Mouse (Mus musculus): ENCODE results near the gene Mrps25. TPM values are rescaled to one million over a fixed set of nuclear protein-coding genes. Genes with fewer than 3 reads are reported as not detected.

Mrps25 gene
- polyA plus RNA-seq (2016; fragmentation: Nextera tagmentation; extraction: Ambion mirVana) = 103 and 106 TPM in 2 replicates

DNA sequence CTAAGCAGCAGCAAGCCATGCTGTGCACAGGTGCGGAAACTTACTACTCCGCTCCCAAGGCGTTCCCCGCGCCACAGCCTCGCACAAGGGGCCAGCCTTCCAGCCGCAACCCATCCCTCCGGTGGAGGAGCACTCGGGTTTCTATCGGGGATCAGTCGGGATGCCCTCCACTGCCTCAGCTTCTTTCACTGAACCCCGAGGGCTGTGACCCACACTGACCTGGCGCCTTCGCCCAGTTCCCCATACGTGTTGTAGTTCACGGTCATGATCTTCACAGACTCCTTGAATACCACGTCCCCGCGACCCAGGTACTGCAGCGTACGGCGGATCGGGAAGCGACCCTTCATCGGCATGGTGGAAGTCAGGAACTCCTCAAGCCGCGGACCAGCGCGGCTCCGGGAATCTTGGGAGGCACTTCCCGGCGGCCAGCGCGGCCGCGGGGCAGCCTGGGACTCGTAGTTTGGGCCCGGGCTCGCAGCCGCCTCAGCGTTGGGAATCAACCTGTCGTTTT is at the start of gene Mrps25:
Gene Mrps25, minus strand, starts transcription at position 413 of the 511 bp plus-strand sequence.
- WGBS = under 1% methylated on average over 42 of the region's 42 CpGs
- H3K4me1 ChIP-seq = peaks cover 16% of the 10 kb centered on the region
- peak; percentile 85 for DNase-seq (ENCODE audit: low spot score)
- peaks cover 65% of the 10 kb centered on the region for H3K36me3 ChIP-seq (replicated peaks)
- H3K4me3 ChIP-seq = peak within 1 kb of the TSS; percentile 91
- H3K9me3 ChIP-seq = peaks cover 5% of the 10 kb centered on the region; the same call in 1 of the 2 replicates
- peak within 1 kb of the TSS; percentile 86 for H3K27ac ChIP-seq (replicated peaks)
- H3K27me3 ChIP-seq (replicated peaks; ENCODE audit: low read depth, poor library complexity, severe bottlenecking) = no peaks in the 10 kb centered on the region

DNA sequence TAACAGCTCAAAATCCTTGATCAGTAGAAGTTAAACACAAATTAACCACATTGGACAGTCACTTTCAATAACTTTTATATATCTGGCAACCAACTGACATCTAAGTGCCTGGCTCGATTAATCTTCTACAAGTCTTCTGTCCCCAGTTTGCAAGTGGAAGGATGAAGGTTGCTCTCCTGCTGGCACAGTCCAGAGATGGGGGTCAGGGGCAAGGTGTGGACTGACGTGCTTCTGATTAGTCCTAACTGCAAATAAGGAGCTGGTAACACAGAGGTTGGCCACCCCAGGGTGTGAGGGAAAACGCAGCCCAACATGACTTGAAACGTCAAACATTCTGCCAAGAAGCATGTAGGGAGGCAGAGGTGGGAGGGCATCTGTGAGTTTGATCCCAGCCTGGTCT is 47.9 kb upstream of the Mrps25 start:
- Histone ChIP-seq H3K27ac (replicated peaks) (no peak overlapping the region), H3K36me3 (replicated peaks) (no peaks in the 10 kb centered on the region), H3K4me3 (no peak overlapping the region), H3K27me3 (replicated peaks; ENCODE audit: low read depth, poor library complexity, severe bottlenecking) (no peaks in the 10 kb centered on the region), H3K4me1 (peaks cover 5% of the 10 kb centered on the region; the same call in 1 of the 2 replicates), H3K9me3 (no peaks in the 10 kb centered on the region)
- 65% methylated on average over 4 of the region's 4 CpGs for WGBS
- DNase-seq (ENCODE audit: low spot score) = no peak

DNA sequence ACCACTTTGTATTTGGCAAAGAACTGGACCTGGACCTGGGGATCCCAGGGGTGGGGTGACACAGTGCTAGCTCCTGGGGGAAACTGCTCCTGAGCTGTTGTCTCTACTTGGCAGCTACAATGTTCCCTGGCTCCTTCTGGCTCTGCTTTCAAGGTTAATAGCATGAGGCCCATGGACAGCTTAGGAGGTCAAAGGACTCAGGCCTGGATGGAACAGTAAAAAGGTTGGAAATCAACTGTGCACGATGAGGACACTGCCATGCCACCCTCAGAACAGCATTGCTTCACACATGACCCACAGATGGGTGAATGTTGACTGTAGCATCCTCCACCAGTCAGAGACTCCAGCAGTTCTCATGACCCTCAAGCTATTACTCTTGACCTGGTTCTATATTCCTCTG is 47.5 kb upstream of the Mrps25 start:
- Histone ChIP-seq H3K4me3 (no peak overlapping the region), H3K27ac (replicated peaks) (no peak overlapping the region), H3K9me3 (no peaks in the 10 kb centered on the region), H3K36me3 (replicated peaks) (no peaks in the 10 kb centered on the region), H3K27me3 (replicated peaks; ENCODE audit: low read depth, poor library complexity, severe bottlenecking) (no peaks in the 10 kb centered on the region), H3K4me1 (peaks cover 5% of the 10 kb centered on the region; the same call in 1 of the 2 replicates)
- WGBS = 58% methylated on average over 1 of the region's 1 CpGs
- no peak for DNase-seq (ENCODE audit: low spot score)

GRCm38 (mm10) chr6:92229586-92229985 is 45.8 kb upstream of the Mrps25 start:
- H3K36me3 ChIP-seq (replicated peaks) = no peaks in the 10 kb centered on the region
- WGBS = 90% methylated on average over 2 of the region's 2 CpGs

DNA sequence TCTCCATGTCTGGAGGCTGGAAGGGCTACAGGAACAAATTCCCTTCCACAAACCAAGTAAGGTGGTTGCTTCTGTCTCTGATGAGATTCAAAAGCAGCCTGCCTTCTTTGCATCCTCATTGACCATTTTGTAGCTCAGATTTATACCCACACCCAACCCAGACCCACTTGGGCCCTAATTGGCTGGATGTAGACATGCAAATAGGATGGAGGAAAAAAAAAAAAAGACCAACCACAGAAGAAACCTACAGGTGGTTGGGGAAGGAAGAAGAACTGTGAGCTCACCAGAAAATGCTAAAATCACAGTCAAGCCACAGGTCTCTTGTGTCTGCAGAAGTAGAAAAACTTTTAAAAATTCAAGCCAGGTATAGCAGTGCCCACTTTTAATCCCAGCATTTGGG is 45.3 kb upstream of the Mrps25 start:
- no peak for DNase-seq (ENCODE audit: low spot score)
- Histone ChIP-seq H3K27ac (replicated peaks) (no peak overlapping the region), H3K4me3 (no peak overlapping the region), H3K9me3 (no peaks in the 10 kb centered on the region), H3K4me1 (no peaks in the 10 kb centered on the region), H3K36me3 (replicated peaks) (no peaks in the 10 kb centered on the region), H3K27me3 (replicated peaks; ENCODE audit: low read depth, poor library complexity, severe bottlenecking) (no peaks in the 10 kb centered on the region)

More at GRCm38 (mm10) chr6:92229586-92229985, 45.8 kb upstream of the Mrps25 start:
- DNase-seq (ENCODE audit: low spot score) = no peak
- Histone ChIP-seq H3K27ac (replicated peaks) (no peak overlapping the region), H3K4me3 (no peak overlapping the region), H3K4me1 (no peaks in the 10 kb centered on the region), H3K27me3 (replicated peaks; ENCODE audit: low read depth, poor library complexity, severe bottlenecking) (no peaks in the 10 kb centered on the region), H3K9me3 (no peaks in the 10 kb centered on the region)

DNA sequence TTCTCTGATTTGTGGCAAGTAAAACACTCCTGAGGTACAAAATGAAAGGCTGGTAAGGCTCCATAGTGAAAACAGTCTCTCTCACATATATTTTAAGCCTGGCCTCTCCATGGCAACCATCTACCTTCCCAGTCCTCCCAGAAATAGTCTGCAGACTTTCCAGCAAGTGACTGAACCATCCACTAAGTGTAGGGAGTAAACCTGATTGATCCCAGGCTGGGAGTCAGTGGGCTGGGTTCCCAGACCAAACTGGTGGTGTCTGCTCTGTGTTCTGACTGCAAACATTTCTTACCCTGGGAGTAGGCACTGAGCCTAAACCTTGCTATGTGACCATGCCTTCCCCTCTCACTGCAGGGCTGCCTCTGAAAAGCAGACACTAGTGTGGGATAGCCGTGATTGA is 41.1 kb upstream of the Mrps25 start:
- no peaks in the 10 kb centered on the region for H3K4me1 ChIP-seq
- no peak overlapping the region for H3K4me3 ChIP-seq
- H3K36me3 ChIP-seq (replicated peaks) = no peaks in the 10 kb centered on the region
- no peaks in the 10 kb centered on the region for H3K9me3 ChIP-seq
- no peak for DNase-seq (ENCODE audit: low spot score)
- 89% methylated on average over 1 of the region's 1 CpGs for WGBS
- H3K27me3 ChIP-seq (replicated peaks; ENCODE audit: low read depth, poor library complexity, severe bottlenecking) = no peaks in the 10 kb centered on the region
- H3K27ac ChIP-seq (replicated peaks) = no peak overlapping the region

DNA sequence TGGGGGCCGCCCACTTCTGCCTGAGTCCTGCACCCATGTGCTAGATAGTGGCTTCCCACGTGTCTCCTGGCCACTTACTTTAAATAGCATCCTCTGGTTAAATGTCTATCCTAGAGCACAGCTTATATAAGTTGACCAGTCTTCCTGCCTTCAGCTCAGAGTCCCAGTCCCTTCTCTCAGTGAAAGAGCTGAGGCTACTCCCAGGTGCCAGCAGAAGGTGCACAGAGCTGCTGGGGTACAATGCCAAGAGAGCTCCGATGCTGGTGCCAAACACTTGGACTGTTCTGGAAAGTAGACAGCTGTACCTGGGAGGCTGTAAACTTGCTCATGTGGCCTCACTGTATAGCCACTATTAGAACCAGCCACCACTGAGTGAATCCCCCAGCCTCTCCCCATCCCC is 38.2 kb upstream of the Mrps25 start:
- Histone ChIP-seq H3K27ac (replicated peaks) (no peak overlapping the region), H3K9me3 (no peaks in the 10 kb centered on the region), H3K4me1 (no peaks in the 10 kb centered on the region), H3K36me3 (replicated peaks) (no peaks in the 10 kb centered on the region), H3K4me3 (no peak overlapping the region), H3K27me3 (replicated peaks; ENCODE audit: low read depth, poor library complexity, severe bottlenecking) (no peaks in the 10 kb centered on the region)
- DNase-seq (ENCODE audit: low spot score) = no peak
- WGBS = 86% methylated on average over 3 of the region's 3 CpGs

DNA sequence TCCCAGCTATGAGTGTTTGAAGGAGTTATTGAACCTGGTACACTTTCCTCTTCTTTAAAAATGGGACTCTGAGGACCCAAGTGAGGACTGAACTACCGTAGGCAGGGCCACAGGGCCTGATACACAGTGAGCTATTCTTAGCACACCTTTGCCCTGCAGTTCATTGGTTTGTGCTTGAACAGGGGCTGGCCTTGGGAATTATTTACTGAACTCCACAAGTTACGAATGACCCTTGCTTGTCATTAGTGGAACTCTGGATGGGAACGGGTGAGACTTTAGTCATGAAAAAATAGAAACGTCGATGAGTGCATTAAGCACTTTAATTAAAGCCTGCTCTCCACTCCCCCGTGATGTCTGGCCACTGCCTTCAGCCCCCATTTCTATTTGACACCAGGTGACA is 37.8 kb upstream of the Mrps25 start:
- no peaks in the 10 kb centered on the region for H3K4me1 ChIP-seq
- H3K9me3 ChIP-seq = no peaks in the 10 kb centered on the region
- H3K4me3 ChIP-seq = no peak overlapping the region
- DNase-seq (ENCODE audit: low spot score) = no peak
- no peaks in the 10 kb centered on the region for H3K36me3 ChIP-seq (replicated peaks)
- H3K27ac ChIP-seq (replicated peaks) = no peak overlapping the region
- WGBS = 82% methylated on average over 6 of the region's 6 CpGs
- H3K27me3 ChIP-seq (replicated peaks; ENCODE audit: low read depth, poor library complexity, severe bottlenecking) = no peaks in the 10 kb centered on the region

DNA sequence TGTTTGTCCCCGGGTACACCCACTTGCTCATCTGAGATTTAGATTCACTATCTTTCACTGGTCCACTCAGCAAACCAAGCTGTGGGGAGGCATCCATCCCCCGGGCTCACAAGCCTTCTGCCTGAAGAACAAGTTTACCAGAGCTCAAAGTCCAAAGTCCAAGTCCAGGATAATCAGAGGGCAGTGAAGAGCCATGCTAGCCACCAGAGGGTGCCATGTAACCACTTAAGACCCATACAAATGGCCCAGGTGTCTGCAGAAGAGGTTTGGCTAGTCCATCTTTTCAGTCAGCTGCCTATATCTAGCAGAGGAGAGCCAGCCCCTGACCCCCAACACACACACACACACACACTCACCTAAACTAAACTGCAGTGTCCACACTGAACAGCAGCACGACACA is 35.6 kb upstream of the Mrps25 start:
- 43% methylated on average over 3 of the region's 3 CpGs for WGBS
- Histone ChIP-seq H3K27ac (replicated peaks) (no peak overlapping the region), H3K4me1 (0 out of 2 replicates have a peak, but pooled peaks cover 4% of the 10 kb centered on the region), H3K27me3 (replicated peaks; ENCODE audit: low read depth, poor library complexity, severe bottlenecking) (no peaks in the 10 kb centered on the region), H3K9me3 (no peaks in the 10 kb centered on the region), H3K36me3 (replicated peaks) (no peaks in the 10 kb centered on the region), H3K4me3 (no peak overlapping the region)
- peak; percentile 49 for DNase-seq (ENCODE audit: low spot score)

- DNase-seq (ENCODE audit: low spot score) = peak; percentile 96
- Histone ChIP-seq H3K9me3 (no peaks in the 10 kb centered on the region), H3K4me3 (peak within 1 kb of the TSS; percentile 98), H3K36me3 (replicated peaks) (peaks cover 16% of the 10 kb centered on the region), H3K4me1 (peaks cover 14% of the 10 kb centered on the region), H3K27me3 (replicated peaks; ENCODE audit: low read depth, poor library complexity, severe bottlenecking) (no peaks in the 10 kb centered on the region), H3K27ac (replicated peaks) (peak within 1 kb of the TSS; percentile 90)
- WGBS = 11% methylated on average over 35 of the region's 35 CpGs
Measured at GRCm38 (mm10) chr6:92214773-92215449, 31.1 kb upstream of the Mrps25 start, which contains the start of gene Rbsn. TSS of gene Rbsn (minus strand) at chr6:92214925.

- Histone ChIP-seq H3K27ac (replicated peaks) (peak overlapping the region; percentile 90), H3K27me3 (replicated peaks; ENCODE audit: low read depth, poor library complexity, severe bottlenecking) (no peaks in the 10 kb centered on the region), H3K36me3 (replicated peaks) (peaks cover 22% of the 10 kb centered on the region), H3K4me1 (peaks cover 14% of the 10 kb centered on the region), H3K4me3 (peak overlapping the region; percentile 98), H3K9me3 (no peaks in the 10 kb centered on the region)
- under 1% methylated on average over 48 of the region's 48 CpGs for WGBS
- no peak for DNase-seq (ENCODE audit: low spot score)
Measured at GRCm38 (mm10) chr6:92214055-92214772, 30.4 kb upstream of the Mrps25 start.

GRCm38 (mm10) chr6:92199414-92199813 is 15.6 kb upstream of the Mrps25 start:
- no peak for DNase-seq (ENCODE audit: low spot score)
- Histone ChIP-seq H3K4me3 (no peak overlapping the region), H3K27me3 (replicated peaks; ENCODE audit: low read depth, poor library complexity, severe bottlenecking) (no peaks in the 10 kb centered on the region), H3K36me3 (replicated peaks) (peaks cover 90% of the 10 kb centered on the region), H3K27ac (replicated peaks) (no peak overlapping the region), H3K9me3 (no peaks in the 10 kb centered on the region), H3K4me1 (no peaks in the 10 kb centered on the region)
- WGBS = 97% methylated on average over 8 of the region's 8 CpGs

DNA sequence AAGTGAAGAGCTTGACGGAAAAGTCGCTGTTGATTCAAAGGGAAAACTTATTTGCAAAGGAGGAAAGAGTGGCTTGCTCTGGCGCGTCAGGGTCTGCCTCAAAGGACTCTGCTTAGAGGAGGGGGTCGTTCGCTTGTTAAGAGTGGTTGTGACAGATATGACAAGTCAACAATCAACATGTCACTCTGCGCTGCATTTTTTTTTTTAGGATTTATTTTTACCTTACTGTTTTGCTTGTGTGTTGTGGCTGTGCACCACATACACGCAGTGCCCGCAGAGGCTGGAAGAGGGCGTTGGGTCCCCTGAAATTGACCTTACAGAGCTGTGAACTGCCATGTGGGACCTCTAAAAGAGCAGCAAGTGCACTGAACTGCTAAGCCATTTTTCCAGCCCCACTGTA is 345 bp upstream of the Mrps25 start:
- peak overlapping the region; percentile 86 for H3K27ac ChIP-seq (replicated peaks)
- 7% methylated on average over 10 of the region's 10 CpGs for WGBS
- no peaks in the 10 kb centered on the region; the same call in 1 of the 2 replicates for H3K9me3 ChIP-seq
- H3K4me1 ChIP-seq = peaks cover 16% of the 10 kb centered on the region
- DNase-seq (ENCODE audit: low spot score) = no peak
- H3K36me3 ChIP-seq (replicated peaks) = peaks cover 65% of the 10 kb centered on the region
- H3K4me3 ChIP-seq = peak overlapping the region; percentile 91
- no peaks in the 10 kb centered on the region for H3K27me3 ChIP-seq (replicated peaks; ENCODE audit: low read depth, poor library complexity, severe bottlenecking)

All from embryonic facial prominence, embryonic 10.5 days (tissue).